Mouse (Mus musculus): Measurements from ENCODE around the gene Met.

Gene Met

DNA sequence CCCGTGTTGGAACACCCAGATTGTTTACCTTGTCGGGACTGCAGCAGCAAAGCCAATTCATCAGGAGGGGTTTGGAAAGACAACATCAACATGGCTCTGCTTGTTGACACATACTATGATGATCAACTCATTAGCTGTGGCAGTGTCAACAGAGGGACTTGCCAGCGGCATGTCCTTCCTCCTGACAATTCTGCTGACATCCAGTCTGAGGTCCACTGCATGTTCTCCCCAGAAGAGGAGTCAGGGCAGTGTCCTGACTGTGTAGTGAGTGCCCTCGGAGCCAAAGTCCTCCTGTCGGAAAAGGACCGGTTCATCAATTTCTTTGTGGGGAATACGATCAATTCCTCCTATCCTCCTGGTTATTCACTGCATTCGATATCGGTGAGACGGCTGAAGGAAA lies 27.9 kb downstream of the Met start:
- no peak for DNase-seq (ENCODE audit: low read depth, low spot score)

DNA sequence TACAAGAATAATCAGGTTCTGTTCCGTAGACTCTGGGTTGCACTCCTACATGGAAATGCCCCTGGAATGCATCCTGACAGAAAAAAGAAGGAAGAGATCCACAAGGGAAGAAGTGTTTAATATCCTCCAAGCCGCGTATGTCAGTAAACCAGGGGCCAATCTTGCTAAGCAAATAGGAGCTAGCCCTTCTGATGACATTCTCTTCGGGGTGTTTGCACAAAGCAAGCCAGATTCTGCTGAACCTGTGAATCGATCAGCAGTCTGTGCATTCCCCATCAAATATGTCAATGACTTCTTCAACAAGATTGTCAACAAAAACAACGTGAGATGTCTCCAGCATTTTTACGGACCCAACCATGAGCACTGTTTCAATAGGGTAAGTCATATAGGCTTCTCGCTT lies 28.5 kb downstream of the Met start:
- no peak for DNase-seq (ENCODE audit: low read depth, low spot score)

DNA sequence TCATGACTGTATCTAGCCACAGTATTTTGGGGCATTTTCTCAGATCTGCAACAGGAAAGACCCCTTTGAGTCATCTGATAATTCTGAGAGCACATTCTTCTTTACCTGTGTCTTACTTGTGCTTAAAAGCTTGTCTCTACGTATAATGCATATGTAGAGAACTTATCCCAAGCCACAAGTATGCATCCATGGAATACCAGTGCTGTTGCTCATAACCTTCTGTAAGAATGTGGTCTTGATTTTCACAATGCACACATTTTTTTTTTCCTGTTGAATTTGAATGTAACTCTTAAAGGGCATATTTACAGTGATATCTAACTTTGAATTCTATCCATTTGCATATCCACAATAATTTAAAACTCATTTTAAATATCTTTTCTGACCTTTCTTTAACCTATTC lies 31.8 kb downstream of the Met start:
- DNase-seq (ENCODE audit: low read depth, low spot score) = peak; percentile 96

DNA sequence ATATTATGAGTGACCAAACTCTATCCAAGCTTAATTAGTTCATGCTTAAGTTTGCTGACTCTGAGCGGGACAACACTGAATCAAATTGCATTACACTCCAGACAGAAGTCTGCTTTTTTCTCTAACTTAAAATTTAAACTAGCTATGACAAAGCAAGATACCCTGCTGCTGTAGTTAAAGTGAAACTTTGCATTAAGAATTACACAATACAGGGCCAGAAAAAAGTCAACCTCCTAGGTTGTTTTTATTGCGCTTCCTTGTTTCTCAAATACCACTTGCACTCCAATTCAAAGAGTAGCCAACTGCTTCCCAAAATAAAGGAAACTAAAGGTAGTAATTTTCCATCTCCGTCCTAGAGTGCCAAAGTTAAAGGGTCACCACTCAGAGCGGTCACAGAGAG lies 33.8 kb downstream of the Met start:
- DNase-seq (ENCODE audit: low read depth, low spot score) = no peak

DNA sequence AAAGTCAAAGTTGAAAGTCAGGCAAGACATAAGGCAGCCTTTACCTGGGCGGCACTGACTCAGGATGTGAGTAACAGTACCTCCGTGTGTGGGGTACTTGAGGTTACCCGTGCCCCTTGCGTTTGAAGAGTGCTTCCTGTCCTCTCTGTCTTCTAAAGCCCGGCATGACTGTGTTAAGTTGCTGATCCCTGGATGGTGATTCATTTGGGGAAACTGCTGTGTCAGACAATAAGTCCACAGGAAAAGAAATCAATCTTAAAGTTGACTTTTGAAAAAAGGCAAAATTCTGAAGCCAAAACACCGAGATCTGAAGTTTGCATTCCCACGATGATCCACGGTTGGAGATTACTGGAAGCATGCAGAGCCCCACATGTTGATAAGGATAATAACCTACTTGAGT lies 35.2 kb downstream of the Met start:
- DNase-seq (ENCODE audit: low read depth, low spot score) = peak; percentile 67

DNA sequence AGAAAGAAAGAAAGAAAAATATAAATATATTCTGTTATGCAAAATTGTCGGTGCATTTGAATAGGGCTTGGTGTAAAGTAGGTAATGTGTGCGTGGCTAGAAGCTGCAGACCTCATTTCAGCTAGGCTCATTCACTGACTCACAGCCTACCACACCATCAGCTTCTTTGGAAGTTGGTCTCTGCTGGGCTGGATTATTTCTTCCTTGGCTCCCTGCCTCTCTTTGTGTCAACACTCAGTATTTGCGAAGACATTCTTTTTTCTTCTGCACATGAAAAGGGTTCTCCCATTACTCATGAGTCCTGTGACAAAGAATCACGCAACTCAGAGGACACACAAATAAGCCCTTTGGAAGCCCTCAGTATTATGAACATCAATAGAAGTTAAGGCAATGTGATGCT lies 37.8 kb downstream of the Met start:
- DNase-seq (ENCODE audit: low read depth, low spot score) = peak; percentile 93

DNA sequence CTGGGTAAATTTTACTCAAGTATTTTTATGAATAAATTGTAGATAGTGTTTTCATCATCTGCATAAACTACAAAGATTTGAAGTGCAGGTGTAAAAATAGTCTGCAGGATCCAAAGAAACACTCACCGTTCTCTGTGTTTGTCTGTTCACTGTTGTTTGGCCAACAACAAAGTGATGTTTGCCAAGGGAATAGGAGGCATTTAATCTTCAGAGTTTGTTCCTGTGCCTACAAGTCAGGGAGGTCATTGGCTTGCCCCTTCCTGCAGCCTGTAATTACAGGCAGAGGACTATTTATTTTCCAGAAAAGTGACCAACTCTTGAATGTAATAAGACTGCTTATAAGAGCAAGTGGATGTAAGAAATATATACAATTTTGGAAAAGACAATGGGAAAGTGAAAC lies 38.7 kb downstream of the Met start:
- DNase-seq (ENCODE audit: low read depth, low spot score) = no peak

DNA sequence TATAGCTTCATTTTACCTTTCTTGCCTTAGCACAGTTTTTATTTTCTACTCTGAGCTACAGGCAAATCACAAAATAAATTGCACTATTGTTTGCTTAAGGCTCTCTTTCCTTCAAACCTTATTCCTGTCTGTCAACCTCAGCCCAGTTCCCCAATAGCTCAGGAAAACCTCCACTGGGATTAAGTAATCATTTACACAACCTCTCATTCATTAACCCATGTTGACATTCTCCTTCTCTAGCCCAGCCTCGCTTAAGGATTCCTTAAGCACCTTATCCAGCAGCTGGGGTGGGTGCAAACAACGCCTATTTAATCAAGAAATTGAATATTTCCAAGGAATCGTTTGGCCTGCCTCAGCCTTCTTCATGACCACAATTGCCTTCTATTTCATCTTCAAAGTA lies 40.1 kb downstream of the Met start:
- no peak for DNase-seq (ENCODE audit: low read depth, low spot score)

DNA sequence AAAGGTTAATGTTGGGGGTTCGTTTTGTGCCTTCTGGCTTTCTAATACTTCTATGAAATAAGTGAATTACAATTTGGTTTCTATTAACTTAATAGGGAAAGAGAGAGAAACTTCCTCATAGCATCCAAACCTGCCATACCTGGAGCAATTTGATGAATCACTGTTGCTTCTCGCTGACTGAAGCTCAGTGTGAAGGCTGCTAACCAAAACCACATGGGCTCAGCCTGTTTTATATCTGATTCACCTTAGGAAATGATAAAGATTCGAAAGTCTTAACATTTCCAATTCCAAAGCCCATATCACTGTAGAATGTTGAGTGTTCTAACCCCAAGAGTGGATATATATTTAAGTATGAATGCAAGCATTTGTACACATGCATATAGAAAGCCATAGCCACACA lies 41.9 kb downstream of the Met start:
- peak; percentile 67 for DNase-seq (ENCODE audit: low read depth, low spot score)

DNA sequence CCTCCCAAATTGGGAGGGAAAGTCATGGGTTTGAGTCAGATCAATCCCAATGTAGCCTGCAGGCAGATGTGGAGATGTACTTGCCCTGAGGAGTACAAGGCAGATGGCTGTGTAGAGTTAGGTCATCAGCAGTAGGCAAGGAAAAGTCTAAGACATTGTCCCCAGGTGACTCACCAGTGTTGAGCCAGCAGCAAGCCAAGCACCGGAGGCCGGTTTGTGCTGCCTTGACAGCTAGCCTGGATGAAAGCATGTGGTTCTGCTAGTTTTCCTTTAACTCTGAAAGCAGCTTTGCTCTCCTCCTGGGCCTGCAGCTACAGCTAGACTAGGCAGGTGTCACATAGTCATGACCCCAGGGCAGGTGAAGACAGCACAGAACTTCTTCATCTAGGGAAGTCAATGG lies 43.2 kb downstream of the Met start:
- peak; percentile 97 for DNase-seq (ENCODE audit: low read depth, low spot score)

DNA sequence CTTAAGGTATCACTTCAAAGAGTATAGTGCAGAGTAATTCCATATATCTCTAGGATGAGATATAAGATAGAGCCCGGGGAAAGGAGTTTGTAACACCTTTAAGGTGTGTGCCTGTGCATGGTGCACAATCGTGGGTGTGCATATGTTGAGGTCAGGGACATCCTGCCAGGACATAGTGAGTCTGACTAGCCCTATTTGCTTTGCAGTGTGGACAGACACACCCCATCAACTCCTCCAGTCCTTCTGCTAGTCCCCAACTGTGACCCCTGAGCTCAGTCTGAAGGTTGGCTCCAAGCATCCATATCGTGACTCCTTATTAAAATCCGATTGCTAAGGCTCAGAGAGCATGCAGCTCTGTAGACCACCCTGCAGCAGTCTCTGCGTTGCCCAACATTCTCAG lies 44.6 kb downstream of the Met start:
- DNase-seq (ENCODE audit: low read depth, low spot score) = no peak

DNA sequence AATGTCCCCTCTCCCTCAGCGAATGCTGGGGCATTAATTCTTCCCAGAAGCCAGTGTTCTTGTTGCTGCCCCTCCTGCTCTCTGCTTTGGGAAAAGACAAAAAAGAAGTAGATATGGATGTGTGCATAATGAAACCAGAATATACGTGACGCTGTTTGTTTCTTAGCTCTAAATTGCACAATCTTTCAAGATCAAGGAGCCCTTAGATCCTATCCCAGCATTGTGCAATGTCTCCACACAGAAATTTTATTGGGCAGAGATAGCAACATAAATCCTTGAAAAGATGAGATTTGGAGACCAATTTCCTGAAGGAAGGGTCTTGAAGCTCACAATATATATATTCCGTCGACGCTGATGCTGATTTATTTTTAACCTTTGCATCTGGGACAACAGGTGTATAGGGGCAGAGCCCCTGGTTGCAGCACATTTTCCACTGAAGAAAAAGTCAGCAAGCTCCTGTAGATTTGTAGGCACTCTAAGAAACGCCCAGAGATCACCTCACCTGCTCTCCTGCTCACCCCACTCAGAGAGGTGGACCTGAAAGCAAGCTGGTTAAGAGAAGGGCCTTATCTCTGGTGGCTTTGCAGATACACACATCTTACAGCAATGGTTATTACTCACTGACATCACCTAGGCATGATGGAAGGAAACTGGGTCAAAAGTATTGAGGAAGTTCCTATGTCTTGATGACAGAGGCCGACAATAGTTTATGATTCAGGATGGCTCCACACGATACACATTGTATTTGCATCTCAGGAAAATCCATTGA lies 45.2 kb downstream of the Met start:
- DNase-seq (ENCODE audit: low read depth, low spot score) = no peak

DNA sequence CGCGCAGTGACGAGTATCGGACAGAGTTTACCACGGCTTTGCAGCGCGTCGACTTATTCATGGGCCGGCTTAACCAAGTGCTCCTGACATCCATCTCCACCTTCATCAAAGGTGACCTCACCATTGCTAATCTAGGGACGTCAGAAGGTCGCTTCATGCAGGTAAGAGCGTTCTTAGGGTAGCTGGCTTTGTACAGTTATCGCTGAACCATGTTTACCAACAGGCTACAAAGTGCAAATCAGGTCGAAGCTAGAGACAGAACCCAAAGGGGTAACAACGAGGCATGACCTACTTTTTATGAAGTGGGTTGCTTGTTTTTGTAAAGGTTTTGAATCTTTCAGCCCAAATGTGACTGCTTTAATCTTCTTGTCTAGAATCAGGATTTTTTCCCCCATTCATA lies 49.8 kb downstream of the Met start:
- DNase-seq (ENCODE audit: low read depth, low spot score) = no peak

DNA sequence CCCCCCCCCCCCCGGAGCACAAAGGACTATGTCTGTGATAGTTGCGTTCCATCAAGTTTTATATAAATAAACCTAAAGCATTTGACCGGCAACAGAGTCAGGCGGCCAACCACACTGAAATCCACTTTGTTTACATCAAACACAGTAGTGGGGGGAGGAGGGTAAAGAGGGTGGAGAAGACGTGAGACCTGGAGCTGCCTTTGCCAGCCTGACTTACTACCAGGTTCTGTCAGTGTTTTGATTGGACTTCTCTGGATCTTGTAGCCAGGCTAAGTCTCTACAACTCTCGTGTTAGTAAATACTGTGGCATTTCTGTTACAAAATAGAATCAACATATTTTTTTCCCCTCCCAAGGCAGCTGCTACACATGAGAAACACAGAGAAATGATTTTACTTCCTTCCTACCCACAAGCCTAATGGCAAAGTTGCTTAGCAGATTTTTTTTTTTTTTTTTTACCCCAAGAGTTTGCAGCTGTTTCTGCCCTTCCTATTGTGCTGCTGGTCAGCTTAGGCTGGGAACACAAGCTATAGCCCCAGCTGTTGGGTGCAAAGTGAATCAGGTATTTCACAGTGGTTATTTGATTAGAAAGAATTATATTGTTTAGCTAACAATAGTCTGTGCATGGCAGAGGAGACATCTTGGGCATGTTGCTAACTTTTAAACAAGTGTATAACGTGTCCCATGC lies 52.3 kb downstream of the Met start:
- no peak for DNase-seq (ENCODE audit: low read depth, low spot score)

DNA sequence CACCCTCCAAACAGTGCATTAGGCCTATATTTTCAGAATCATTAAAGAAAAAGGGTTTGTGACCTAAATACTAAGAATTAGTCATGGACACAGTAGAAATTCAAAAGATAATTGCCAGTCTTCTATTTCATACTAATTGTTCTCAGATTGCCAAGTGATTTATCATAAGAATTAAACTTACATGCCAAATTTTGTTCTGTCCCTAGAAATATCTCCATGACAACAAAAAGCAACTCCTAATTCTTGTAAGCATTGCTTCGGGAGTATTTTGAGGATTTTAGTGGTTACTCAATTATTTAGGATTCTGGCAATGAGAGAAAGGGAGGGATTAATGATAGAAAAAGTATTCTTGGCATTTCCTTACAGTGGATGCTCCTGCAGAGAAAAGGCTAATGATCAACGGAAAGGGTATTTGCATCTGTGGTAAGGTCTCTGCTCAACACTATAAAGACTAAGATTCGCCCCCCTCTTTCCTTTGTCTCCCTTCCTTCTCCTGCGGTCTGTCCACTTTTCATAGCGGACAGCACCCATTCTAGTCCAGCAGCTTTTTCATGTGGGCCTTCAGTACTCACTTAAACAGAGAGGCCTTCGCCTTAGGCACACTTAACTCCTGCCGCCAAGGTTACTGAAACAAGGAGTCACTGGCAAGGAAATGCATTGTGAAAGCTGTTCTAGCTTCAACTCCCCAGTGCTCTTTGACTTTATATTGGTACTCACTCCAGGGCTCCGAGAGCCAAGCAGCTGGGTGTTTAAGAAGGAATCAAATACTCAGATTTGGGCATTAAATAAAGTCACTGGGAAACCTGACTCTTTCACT lies 58.5 kb downstream of the Met start:
- DNase-seq (ENCODE audit: low read depth, low spot score) = no peak

DNA sequence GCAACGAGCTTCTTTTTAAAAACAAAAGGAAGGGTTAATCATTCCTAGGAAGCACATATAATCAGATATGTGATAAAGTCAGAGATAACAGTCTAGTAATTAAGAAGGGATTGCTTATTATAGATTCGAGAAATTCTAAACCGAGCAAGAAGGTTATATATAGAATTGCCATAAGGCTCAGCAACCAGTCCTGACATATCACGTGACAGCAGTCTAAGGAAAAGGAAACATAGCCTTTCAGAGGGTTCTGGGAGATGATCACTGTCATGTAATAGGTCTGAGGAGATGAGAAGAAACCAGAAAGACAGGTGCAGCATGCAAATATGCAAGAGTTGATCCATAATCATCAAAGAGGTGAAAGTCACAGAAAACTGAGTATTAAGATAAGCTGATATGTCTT lies 59.3 kb downstream of the Met start:
- DNase-seq (ENCODE audit: low read depth, low spot score) = no peak

DNA sequence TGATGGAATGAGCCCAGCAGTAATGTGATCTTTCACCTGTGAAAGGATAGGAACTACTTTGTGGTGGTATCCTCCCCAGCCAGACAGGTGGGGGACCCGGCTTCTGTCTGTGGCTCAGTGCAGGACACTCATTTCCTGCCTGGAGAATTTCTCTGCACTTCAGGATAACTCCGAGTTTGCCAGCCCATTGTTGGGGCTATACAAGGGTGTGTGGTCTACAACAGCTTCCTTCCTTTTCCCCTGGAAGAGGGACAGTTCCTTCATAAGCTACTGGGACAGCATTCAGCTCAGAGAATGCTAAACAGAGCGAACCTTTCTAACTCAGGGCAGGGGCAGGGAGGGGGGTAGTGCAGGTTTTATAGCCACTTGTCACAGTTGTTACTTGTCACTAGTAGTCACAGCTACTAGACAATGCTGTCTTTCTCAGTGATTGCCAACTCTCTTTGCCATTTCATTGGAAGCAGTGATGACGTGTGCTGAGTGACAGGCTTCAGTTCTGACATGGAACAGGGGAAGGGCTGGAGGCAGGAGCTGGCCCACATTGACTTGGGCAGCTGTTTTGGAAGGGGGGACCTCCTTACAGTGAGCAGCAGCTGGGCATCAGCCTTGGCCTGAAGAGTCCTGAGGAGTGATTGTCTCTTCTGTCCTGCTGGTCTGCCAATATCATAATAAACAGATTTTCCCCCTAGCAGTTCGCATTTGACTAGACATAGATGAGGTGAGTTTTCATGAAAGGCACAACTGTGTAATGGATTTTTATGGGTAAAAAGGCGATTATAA lies 66.1 kb downstream of the Met start:
- DNase-seq (ENCODE audit: low read depth, low spot score) = no peak

DNA sequence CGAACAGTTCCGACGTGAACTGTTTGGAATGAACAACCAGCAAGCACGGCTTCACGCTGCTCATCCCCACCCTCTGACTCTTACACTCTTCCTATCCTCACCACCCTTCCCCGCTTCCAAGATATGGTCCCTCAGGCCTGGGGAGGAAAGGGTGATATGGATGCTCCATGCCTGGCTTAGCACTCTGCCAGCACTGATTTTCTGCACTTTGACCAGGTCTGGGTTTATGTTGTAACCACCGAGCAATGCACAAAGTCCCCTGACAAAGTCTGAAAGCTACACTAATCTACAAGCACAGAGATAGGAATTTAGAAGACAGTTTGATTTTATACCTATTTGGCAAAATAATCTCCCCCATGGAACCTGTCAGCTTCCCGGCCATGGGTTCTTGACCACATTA lies 78.0 kb downstream of the Met start:
- DNase-seq (ENCODE audit: low read depth, low spot score) = no peak

DNA sequence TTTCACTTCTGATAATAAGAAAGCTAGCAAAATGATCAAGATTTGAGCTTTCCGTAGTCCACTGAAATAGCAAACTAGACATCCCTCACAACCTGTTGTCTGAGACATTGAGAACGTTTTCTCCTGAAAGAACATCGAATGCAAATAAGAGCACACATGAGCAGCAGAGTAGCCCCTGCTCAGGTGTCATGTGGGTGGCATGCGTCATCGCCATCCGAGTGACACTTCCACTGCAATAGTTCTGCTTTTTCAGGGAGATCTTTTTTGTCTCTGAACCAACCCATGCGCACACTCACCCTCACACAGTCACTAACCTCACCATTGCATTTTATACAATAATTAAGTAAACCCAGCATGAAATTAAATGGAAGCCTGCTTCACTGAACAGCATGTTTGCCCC lies 78.8 kb downstream of the Met start:
- no peak for DNase-seq (ENCODE audit: low read depth, low spot score)

DNA sequence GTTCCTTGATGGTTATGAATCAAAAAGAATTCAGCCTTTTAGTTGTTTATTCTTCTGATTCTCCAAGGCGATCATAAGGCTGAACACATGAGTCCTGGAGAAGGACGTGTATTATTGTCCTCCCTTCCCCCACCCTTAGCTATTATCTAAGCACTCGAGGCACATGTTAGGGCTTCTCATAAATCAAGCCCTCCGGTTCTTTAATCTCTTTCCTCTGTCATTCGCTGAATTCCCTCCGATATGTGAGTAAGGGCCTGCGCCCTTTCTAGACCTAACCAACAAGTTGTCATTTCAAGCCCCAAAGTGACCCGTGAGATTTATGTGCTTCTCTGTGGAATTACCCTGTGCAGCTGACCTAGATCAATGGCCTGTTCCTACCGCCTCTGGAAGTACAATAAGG lies 81.9 kb downstream of the Met start:
- DNase-seq (ENCODE audit: low read depth, low spot score) = no peak

DNA sequence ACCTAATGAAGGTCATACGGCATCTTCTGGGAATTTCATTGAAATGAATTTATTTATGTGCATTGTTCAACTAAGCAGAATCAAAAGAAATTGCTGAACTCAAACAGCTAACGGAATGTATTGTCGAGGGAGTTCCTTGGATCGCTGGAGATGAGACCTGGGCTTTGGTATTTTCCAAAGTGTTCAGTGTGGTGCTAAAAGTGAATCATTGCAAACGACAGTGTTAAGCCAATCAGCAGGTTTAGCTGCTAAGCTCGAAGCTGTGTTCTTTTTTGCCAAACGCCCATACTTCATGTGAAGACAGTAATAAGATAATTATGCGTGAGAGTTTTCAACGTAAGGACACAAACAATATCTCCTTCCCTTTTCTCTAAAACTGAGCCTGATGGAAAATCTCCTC lies 82.7 kb downstream of the Met start:
- no peak for DNase-seq (ENCODE audit: low read depth, low spot score)

DNA sequence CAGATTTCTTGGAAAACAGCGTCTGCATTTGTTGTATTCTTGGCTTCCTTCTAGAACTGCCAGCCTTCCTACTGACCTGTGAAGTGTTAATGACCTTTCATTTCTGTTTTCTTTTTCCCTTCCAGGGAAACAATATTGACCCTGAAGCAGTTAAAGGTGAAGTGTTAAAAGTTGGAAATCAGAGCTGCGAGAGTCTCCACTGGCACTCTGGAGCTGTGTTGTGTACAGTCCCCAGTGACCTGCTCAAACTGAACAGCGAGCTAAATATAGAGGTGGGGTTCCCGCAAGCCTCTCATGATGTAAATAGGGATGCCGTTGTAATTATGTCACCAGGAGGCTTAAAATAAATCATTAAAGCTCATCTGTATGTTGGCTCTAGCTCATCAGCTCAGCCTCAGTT lies 83.2 kb downstream of the Met start:
- no peak for DNase-seq (ENCODE audit: low read depth, low spot score)

Data from 3T3-L1 (cell line).